Mouse (Mus musculus) heart, embryonic 11.5 days (tissue): ENCODE data around the gene Bhlhe40. TPM values are rescaled to one million over a fixed set of nuclear protein-coding genes. Genes with fewer than 3 reads are reported as not detected.

Source experiments
- ATAC-seq: fragments of 200-750 bp; cut with Nextera tagmentation; replicated peaks from 2 replicates; pipeline ENCODE4 v1.8.0; 2017; ENCODE audit warnings: moderate library complexity; ENCODE audit not compliant: insufficient number of reproducible peaks, low FRiP score, low TSS enrichment
- H3K27ac ChIP-seq: fragments of 300-500 bp; sonication (generic); 2 replicates; pipeline ENCODE4 v1.5.1; 2014; ENCODE audit warnings: mild to moderate bottlenecking, low read depth, low read length
- H3K27me3 ChIP-seq: fragments of 300-500 bp; sonication (generic); 2 replicates; pipeline ENCODE4 v1.6.1; 2014; ENCODE audit warnings: mild to moderate bottlenecking, low read length, mixed read lengths; ENCODE audit not compliant: control insufficient read depth, insufficient read depth
- H3K36me3 ChIP-seq: fragments of 300-500 bp; sonication (generic); 2 replicates; pipeline ENCODE4 v1.6.1; 2014; ENCODE audit warnings: mild to moderate bottlenecking, low read length, moderate library complexity, mixed read lengths; ENCODE audit not compliant: control insufficient read depth, insufficient read depth
- H3K4me1 ChIP-seq: fragments of 300-500 bp; sonication (generic); 2 replicates; pipeline ENCODE4 v1.6.1; 2014; ENCODE audit warnings: low read length; ENCODE audit not compliant: control insufficient read depth, insufficient read depth
- H3K4me2 ChIP-seq: fragments of 300-500 bp; sonication (generic); 2 replicates; pipeline ENCODE4 v1.6.1; 2014; ENCODE audit warnings: mild to moderate bottlenecking, moderate library complexity
- H3K4me3 ChIP-seq: fragments of 300-500 bp; sonication (generic); 2 replicates; pipeline ENCODE4 v1.5.1; 2014; ENCODE audit warnings: low read depth, low read length
- H3K9ac ChIP-seq: fragments of 300-500 bp; sonication (generic); 2 replicates; pipeline ENCODE4 v1.6.1; 2014; ENCODE audit warnings: mild to moderate bottlenecking, low read depth, low read length, moderate library complexity
- H3K9me3 ChIP-seq: fragments of 300-500 bp; sonication (generic); replicated peaks from 2 replicates; pipeline ENCODE4 v1.6.1; 2016; ENCODE audit warnings: low read length; ENCODE audit not compliant: control insufficient read depth
- WGBS: fragments of 180-500 bp; shearing (Covaris S2); extraction: QIAGEN DNeasy Blood & Tissue Kit; methylation state at CpG from one replicate; pipeline ENCODE4 v1.1.7; 2014; ENCODE audit not compliant: insufficient replicate concordance; 5-methylcytosine and 5-hydroxymethylcytosine counted together
- polyA plus RNA-seq: library from polyadenylated mRNA; unstranded; fragments of >200 nt; fragmentation: Nextera tagmentation; extraction: Ambion mirVana; gene quantifications from 2 replicates; pipeline ENCODE4 v1.2.1, GENCODE M21; 2014

Gene Bhlhe40
- polyA plus RNA-seq, 1 experiment from 2014 or later: 16.2 TPM

DNA sequence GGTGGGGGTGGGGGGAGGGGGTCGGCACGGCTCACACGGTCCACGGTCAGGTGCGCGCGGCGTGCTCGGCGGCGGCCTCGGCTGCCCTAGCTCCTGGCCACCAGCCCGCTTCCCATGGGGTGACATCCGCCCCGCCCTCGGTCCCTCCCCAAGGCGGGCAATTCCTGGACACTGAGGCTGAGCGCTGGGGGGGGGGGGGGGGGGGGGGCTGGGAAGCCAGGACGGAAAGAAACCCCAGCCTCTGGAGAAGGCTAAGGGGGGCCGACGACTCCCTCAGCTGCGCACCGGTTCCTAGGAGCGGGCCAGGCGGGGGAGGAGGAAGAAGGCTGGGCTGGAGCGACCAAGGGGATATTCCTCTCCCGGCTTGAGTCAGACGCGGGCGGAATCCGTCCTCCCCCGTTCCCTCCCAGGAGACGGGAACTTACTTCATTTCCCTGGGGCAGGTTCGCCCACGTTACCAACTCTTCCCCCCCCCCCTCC, 663 bp upstream of the Bhlhe40 start:
- WGBS: 1% methylated on average over 15 of the region's 35 CpGs
- no peaks in the 10 kb centered on the region for H3K27me3 ChIP-seq

GRCm38 (mm10) chr6:108660878-108661389, 505 bp downstream of the Bhlhe40 start:
- H3K4me2 ChIP-seq: peak overlapping the region; percentile 84
- peaks cover 21% of the 10 kb centered on the region for H3K4me1 ChIP-seq
- peak overlapping the region; percentile 83 for H3K9ac ChIP-seq
- peak overlapping the region; percentile 99 for H3K27ac ChIP-seq
- H3K9me3 ChIP-seq: no peaks in the 10 kb centered on the region
- peaks cover 6% of the 10 kb centered on the region; the same call in 1 of the 2 replicates for H3K36me3 ChIP-seq
- WGBS: 2% methylated on average over 18 of the region's 18 CpGs
- H3K4me3 ChIP-seq: peak overlapping the region; percentile 53
- ATAC-seq: peak; percentile 2; the same call in 1 of the 2 replicates
- no peaks in the 10 kb centered on the region for H3K27me3 ChIP-seq

More for the DNA sequence above, 663 bp upstream of the Bhlhe40 start:
- Histone ChIP-seq H3K4me3 (peak overlapping the region; percentile 53), H3K36me3 (peaks cover 2% of the 10 kb centered on the region; the same call in 1 of the 2 replicates), H3K9me3 (no peaks in the 10 kb centered on the region), H3K27ac (peak overlapping the region; percentile 99), H3K9ac (peak overlapping the region; percentile 83), H3K4me2 (peak overlapping the region; percentile 84), H3K4me1 (peaks cover 21% of the 10 kb centered on the region)
- peak; percentile 80 for ATAC-seq

DNA sequence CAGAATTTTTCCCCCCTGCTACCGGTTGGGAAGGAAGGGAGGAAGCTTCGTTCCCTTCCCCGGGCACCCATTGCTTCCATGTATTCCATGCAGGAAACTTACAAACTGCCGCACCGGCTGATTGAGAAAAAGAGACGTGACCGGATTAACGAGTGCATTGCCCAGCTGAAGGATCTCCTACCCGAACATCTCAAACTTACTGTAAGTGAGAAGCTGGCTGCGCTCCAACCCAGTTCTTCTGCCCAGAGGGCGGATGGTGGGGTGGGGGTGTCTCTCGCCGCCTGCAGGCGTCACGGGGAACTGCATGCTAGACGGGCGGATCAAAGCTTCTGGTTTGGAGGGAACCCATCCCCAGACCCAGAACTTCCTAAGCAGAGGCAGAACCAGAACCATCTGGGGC, 983 bp downstream of the Bhlhe40 start:
- peak overlapping the region; percentile 53 for H3K4me3 ChIP-seq
- H3K4me2 ChIP-seq: peak overlapping the region; percentile 84
- H3K27me3 ChIP-seq: no peaks in the 10 kb centered on the region
- no peaks in the 10 kb centered on the region for H3K9me3 ChIP-seq
- peaks cover 21% of the 10 kb centered on the region for H3K4me1 ChIP-seq
- H3K36me3 ChIP-seq: peaks cover 6% of the 10 kb centered on the region; the same call in 1 of the 2 replicates
- no peak for ATAC-seq
- H3K9ac ChIP-seq: peak overlapping the region; percentile 83
- H3K27ac ChIP-seq: peak overlapping the region; percentile 99
- under 1% methylated on average over 17 of the region's 17 CpGs for WGBS

DNA sequence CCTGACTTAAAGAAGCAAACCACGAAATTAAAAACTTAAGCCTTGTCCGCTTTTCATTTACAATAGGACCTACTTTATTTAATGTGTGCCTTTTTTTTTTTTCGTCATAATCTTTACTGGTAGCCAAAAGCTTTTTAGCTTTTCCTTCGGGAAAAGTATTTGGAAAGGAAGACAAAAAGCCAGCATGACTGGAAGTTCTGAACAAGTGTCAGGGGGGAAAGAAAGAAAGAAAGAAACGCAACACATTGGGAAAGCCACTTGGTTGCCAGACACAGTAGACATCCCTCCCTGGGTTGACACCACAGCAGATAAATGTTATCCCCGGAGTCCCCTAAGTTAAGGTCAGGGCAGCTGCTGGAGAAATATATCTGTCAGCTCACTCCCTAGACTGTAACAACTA, 1.5 kb downstream of the Bhlhe40 start:
- no peak overlapping the region for H3K27ac ChIP-seq

DNA sequence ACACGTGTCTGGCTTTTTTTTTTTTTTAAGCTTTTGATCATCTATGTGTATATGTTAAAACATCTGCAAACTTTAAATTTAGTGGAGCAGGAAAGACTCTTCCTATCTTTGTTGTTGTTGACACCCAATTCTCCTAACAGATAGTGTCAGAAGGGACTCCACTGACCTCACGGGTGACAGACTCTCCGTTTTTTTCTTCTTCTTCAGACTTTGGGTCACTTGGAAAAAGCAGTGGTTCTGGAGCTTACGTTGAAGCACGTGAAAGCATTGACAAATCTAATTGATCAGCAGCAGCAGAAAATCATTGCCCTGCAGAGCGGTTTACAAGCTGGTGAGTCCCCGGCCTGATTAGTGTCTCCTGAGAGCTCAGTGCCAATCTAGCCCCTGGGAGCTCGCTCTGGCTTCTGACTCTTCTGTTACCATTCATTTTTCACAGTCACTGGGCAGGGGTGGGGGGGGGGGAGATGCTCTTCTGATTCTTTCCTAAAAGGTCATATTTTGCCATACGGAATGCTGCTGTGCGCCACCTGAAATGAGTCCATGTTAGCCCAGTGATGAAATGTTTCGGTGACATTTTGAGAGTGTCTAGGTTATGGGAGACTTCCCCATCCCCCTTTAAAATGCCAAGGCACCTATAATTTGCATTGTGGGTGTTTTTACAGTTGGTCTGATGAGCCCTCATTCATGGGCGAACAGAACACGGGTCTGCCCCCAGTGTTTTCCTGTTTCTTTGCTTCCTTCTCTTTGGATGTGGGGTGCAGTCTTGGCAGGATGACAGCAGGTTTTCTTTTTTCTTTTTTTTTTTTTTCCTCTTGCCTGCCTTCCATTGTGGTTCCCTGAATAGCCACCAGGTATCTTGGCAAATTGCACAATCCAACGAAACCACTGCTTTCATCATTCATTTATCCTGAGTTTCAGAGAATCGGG, 2.1 kb downstream of the Bhlhe40 start:
- WGBS: 60% methylated on average over 15 of the region's 15 CpGs
- no peak overlapping the region for H3K9ac ChIP-seq

More for the DNA sequence above, 1.5 kb downstream of the Bhlhe40 start:
- Histone ChIP-seq H3K27me3 (no peaks in the 10 kb centered on the region), H3K9ac (peak overlapping the region; percentile 83), H3K4me3 (peak overlapping the region; percentile 53), H3K36me3 (peaks cover 7% of the 10 kb centered on the region; the same call in 1 of the 2 replicates), H3K9me3 (no peaks in the 10 kb centered on the region), H3K4me1 (peaks cover 21% of the 10 kb centered on the region), H3K4me2 (peak overlapping the region; percentile 84)
- ATAC-seq: no peak
- WGBS: 42% methylated on average over 6 of the region's 6 CpGs

GRCm38 (mm10) chr6:108663241-108664194, 3.1 kb downstream of the Bhlhe40 start:
- peaks cover 25% of the 10 kb centered on the region for H3K4me1 ChIP-seq
- no peak for ATAC-seq
- WGBS: 76% methylated on average over 8 of the region's 8 CpGs
- no peaks in the 10 kb centered on the region for H3K27me3 ChIP-seq
- H3K27ac ChIP-seq: no peak overlapping the region
- peak overlapping the region; percentile 84 for H3K4me2 ChIP-seq
- peaks cover 9% of the 10 kb centered on the region; the same call in 1 of the 2 replicates for H3K36me3 ChIP-seq
- no peak overlapping the region for H3K4me3 ChIP-seq
- no peaks in the 10 kb centered on the region for H3K9me3 ChIP-seq
- H3K9ac ChIP-seq: no peak overlapping the region

More for the DNA sequence above, 2.1 kb downstream of the Bhlhe40 start:
- H3K4me3 ChIP-seq: peak overlapping the region; percentile 53
- H3K27ac ChIP-seq: no peak overlapping the region
- H3K36me3 ChIP-seq: peaks cover 9% of the 10 kb centered on the region; the same call in 1 of the 2 replicates
- ATAC-seq: no peak
- peaks cover 23% of the 10 kb centered on the region for H3K4me1 ChIP-seq
- H3K9me3 ChIP-seq: no peaks in the 10 kb centered on the region
- H3K4me2 ChIP-seq: peak overlapping the region; percentile 84
- H3K27me3 ChIP-seq: no peaks in the 10 kb centered on the region

DNA sequence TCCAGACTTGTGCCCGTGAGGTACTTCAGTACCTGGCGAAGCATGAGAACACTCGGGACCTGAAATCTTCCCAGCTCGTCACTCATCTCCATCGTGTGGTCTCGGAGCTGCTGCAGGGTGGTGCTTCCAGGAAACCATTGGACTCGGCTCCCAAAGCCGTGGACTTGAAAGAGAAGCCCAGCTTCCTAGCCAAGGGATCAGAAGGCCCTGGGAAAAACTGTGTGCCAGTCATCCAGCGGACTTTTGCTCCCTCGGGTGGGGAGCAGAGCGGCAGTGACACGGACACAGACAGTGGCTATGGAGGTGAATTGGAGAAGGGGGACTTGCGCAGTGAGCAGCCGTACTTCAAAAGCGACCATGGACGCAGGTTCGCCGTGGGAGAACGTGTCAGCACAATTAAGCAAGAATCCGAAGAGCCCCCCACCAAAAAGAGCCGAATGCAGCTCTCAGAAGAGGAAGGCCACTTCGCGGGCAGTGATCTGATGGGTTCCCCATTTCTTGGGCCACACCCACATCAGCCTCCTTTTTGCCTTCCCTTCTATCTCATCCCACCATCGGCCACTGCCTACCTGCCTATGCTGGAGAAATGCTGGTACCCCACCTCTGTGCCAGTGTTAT, 4.2 kb downstream of the Bhlhe40 start:
- Histone ChIP-seq H3K36me3 (peaks cover 9% of the 10 kb centered on the region; the same call in 1 of the 2 replicates), H3K27me3 (0 out of 2 replicates have a peak, but pooled peaks cover under 1% of the 10 kb centered on the region), H3K4me1 (peaks cover 26% of the 10 kb centered on the region), H3K9ac (no peak overlapping the region), H3K27ac (no peak overlapping the region), H3K4me3 (no peak overlapping the region), H3K9me3 (no peaks in the 10 kb centered on the region), H3K4me2 (peak overlapping the region; percentile 7; the same call in 1 of the 2 replicates)
- no peak for ATAC-seq
- WGBS: 76% methylated on average over 24 of the region's 24 CpGs
